Mouse (Mus musculus) midbrain, embryonic 14.5 days (tissue): Measurements from ENCODE around the gene Cox10. TPM values are rescaled to one million over a fixed set of nuclear protein-coding genes. Genes with fewer than 3 reads are reported as not detected.

Experiments
- ATAC-seq: fragments of 200-750 bp; cut with Nextera tagmentation; 2 replicates; pipeline ENCODE4 v1.8.0; 2017; ENCODE audit warnings: moderate number of reproducible peaks, moderate library complexity; ENCODE audit not compliant: low FRiP score, low TSS enrichment
- DNase-seq: peaks from one replicate; pipeline ENCODE4 v3.0.0-alpha.2; 2015
- H3K27ac ChIP-seq: fragments of 300-500 bp; sonication (generic); replicated peaks from 2 replicates; pipeline ENCODE4 v1.5.1; 2014; ENCODE audit warnings: mild to moderate bottlenecking, low read depth, low read length, moderate library complexity
- H3K27me3 ChIP-seq: fragments of 300-500 bp; sonication (generic); 2 replicates; pipeline ENCODE4 v1.6.1; 2014; ENCODE audit warnings: low read length, control low read depth, mixed read lengths; ENCODE audit not compliant: control insufficient read depth, insufficient read depth
- H3K36me3 ChIP-seq: fragments of 300-500 bp; sonication (generic); 2 replicates; pipeline ENCODE4 v1.6.1; 2014; ENCODE audit warnings: low read length, control low read depth; ENCODE audit not compliant: control insufficient read depth, insufficient read depth
- H3K4me1 ChIP-seq: fragments of 300-500 bp; sonication (generic); 2 replicates; pipeline ENCODE4 v1.6.1; 2014; ENCODE audit warnings: mild to moderate bottlenecking, antibody characterized with exemption, low read length, control low read depth; ENCODE audit not compliant: control insufficient read depth, insufficient read depth
- H3K4me2 ChIP-seq: fragments of 300-500 bp; sonication (generic); 2 replicates; pipeline ENCODE4 v1.6.1; 2014; ENCODE audit warnings: mild to moderate bottlenecking, low read length, moderate library complexity
- H3K4me3 ChIP-seq: fragments of 300-500 bp; sonication (generic); replicated peaks from 2 replicates; pipeline ENCODE4 v1.5.1; 2014; ENCODE audit warnings: low read depth, low read length
- H3K9ac ChIP-seq: fragments of 300-500 bp; sonication (generic); replicated peaks from 2 replicates; pipeline ENCODE4 v1.6.1; 2014; ENCODE audit warnings: mild to moderate bottlenecking, low read length, moderate library complexity
- H3K9me3 ChIP-seq: fragments of 300-500 bp; sonication (generic); 2 replicates; pipeline ENCODE4 v1.6.1; 2016; ENCODE audit warnings: low read length, control low read depth, mixed read lengths; ENCODE audit not compliant: control insufficient read depth
- WGBS: fragments of 180-500 bp; shearing (Covaris S2); extraction: QIAGEN DNeasy Blood & Tissue Kit; methylation state at CpG from one replicate; pipeline ENCODE4 v1.1.7; 2014; 5-methylcytosine and 5-hydroxymethylcytosine counted together
- polyA plus RNA-seq: library from polyadenylated mRNA; unstranded; fragments of >200 nt; fragmentation: Nextera tagmentation; extraction: Ambion mirVana; gene quantifications from 2 replicates; pipeline ENCODE4 v1.2.1, GENCODE M21; 2014

Gene Cox10
- polyA plus RNA-seq, 1 experiment from 2014 or later: 26.8 TPM

GRCm38 (mm10) chr11:64022403-64023047, 56.7 kb downstream of the Cox10 start:
- H3K4me2 ChIP-seq: peak overlapping the region; percentile 19; the same call in 1 of the 2 replicates
- H3K9me3 ChIP-seq: no peaks in the 10 kb centered on the region
- H3K36me3 ChIP-seq: no peaks in the 10 kb centered on the region
- DNase-seq: peak; percentile 61
- WGBS: 22% methylated on average over 9 of the region's 9 CpGs
- peak; percentile 62; the same call in 1 of the 2 replicates for ATAC-seq
- H3K27ac ChIP-seq: no peak overlapping the region; the same call in 1 of the 2 replicates
- no peak overlapping the region for H3K9ac ChIP-seq
- H3K4me3 ChIP-seq: no peak overlapping the region
- 0 out of 2 replicates have a peak, but pooled peaks cover 4% of the 10 kb centered on the region for H3K27me3 ChIP-seq
- H3K4me1 ChIP-seq: peaks cover 35% of the 10 kb centered on the region

- H3K9me3 ChIP-seq: no peaks in the 10 kb centered on the region
- no peak for ATAC-seq
Measured at GRCm38 (mm10) chr11:64019235-64019634, 60.0 kb downstream of the Cox10 start.

GRCm38 (mm10) chr11:64018165-64018564, 61.1 kb downstream of the Cox10 start:
- Histone ChIP-seq H3K27ac (no peak overlapping the region), H3K4me1 (peaks cover 18% of the 10 kb centered on the region), H3K4me3 (no peak overlapping the region), H3K9me3 (no peaks in the 10 kb centered on the region), H3K27me3 (no peaks in the 10 kb centered on the region), H3K36me3 (no peaks in the 10 kb centered on the region), H3K9ac (no peak overlapping the region), H3K4me2 (no peak overlapping the region)
- WGBS: 28% methylated on average over 5 of the region's 5 CpGs
- ATAC-seq (no peak), DNase-seq (no peak)

More at GRCm38 (mm10) chr11:64019235-64019634, 60.0 kb downstream of the Cox10 start:
- Histone ChIP-seq H3K4me2 (no peak overlapping the region), H3K4me3 (no peak overlapping the region), H3K36me3 (no peaks in the 10 kb centered on the region), H3K27me3 (no peaks in the 10 kb centered on the region), H3K9ac (no peak overlapping the region), H3K27ac (no peak overlapping the region), H3K4me1 (peaks cover 28% of the 10 kb centered on the region)
- WGBS: 95% methylated on average over 8 of the region's 8 CpGs
- no peak for DNase-seq

- Histone ChIP-seq H3K9me3 (no peaks in the 10 kb centered on the region), H3K4me3 (no peak overlapping the region), H3K9ac (no peak overlapping the region), H3K27ac (no peak overlapping the region), H3K36me3 (no peaks in the 10 kb centered on the region), H3K4me1 (peaks cover 10% of the 10 kb centered on the region), H3K27me3 (no peaks in the 10 kb centered on the region), H3K4me2 (no peak overlapping the region)
- no peak for ATAC-seq
- 60% methylated on average over 6 of the region's 6 CpGs for WGBS
- no peak for DNase-seq
Measured at GRCm38 (mm10) chr11:64015309-64015708, 64.0 kb downstream of the Cox10 start.

- H3K4me3 ChIP-seq: no peak overlapping the region
- no peak overlapping the region for H3K9ac ChIP-seq
- no peaks in the 10 kb centered on the region; the same call in 1 of the 2 replicates for H3K4me1 ChIP-seq
- H3K27me3 ChIP-seq: no peaks in the 10 kb centered on the region
- ATAC-seq (no peak), DNase-seq (no peak)
- no peak overlapping the region for H3K27ac ChIP-seq
- H3K36me3 ChIP-seq: no peaks in the 10 kb centered on the region
- no peaks in the 10 kb centered on the region for H3K9me3 ChIP-seq
- H3K4me2 ChIP-seq: no peak overlapping the region
- WGBS: 59% methylated on average over 22 of the region's 22 CpGs
Measured at GRCm38 (mm10) chr11:64010724-64011496, 68.4 kb downstream of the Cox10 start.

- no peak overlapping the region for H3K4me3 ChIP-seq
- whole genome bisulfite sequencing: 92% methylated on average over 4 of the region's 4 CpGs
- H3K27ac ChIP-seq: no peak overlapping the region
- DNase-seq (no peak), ATAC-seq (no peak)
- no peaks in the 10 kb centered on the region for H3K9me3 ChIP-seq
- no peaks in the 10 kb centered on the region for H3K27me3 ChIP-seq
- H3K9ac ChIP-seq: no peak overlapping the region
- H3K4me1 ChIP-seq: no peaks in the 10 kb centered on the region
- no peaks in the 10 kb centered on the region for H3K36me3 ChIP-seq
- no peak overlapping the region for H3K4me2 ChIP-seq
Measured at GRCm38 (mm10) chr11:64004152-64004551, 75.1 kb downstream of the Cox10 start.

- DNase-seq (no peak), ATAC-seq (no peak)
- Histone ChIP-seq H3K36me3 (no peaks in the 10 kb centered on the region), H3K9me3 (no peaks in the 10 kb centered on the region), H3K4me3 (no peak overlapping the region), H3K27me3 (no peaks in the 10 kb centered on the region), H3K27ac (no peak overlapping the region), H3K9ac (no peak overlapping the region), H3K4me1 (no peaks in the 10 kb centered on the region), H3K4me2 (no peak overlapping the region)
- whole genome bisulfite sequencing: 60% methylated on average over 3 of the region's 3 CpGs
Measured at GRCm38 (mm10) chr11:64003484-64003883, 75.8 kb downstream of the Cox10 start.

GRCm38 (mm10) chr11:64002629-64003028, 76.6 kb downstream of the Cox10 start:
- DNase-seq (no peak), ATAC-seq (no peak)
- Histone ChIP-seq H3K27ac (no peak overlapping the region), H3K9me3 (no peaks in the 10 kb centered on the region), H3K4me2 (no peak overlapping the region), H3K4me1 (no peaks in the 10 kb centered on the region), H3K4me3 (no peak overlapping the region), H3K36me3 (no peaks in the 10 kb centered on the region), H3K9ac (no peak overlapping the region), H3K27me3 (no peaks in the 10 kb centered on the region)
- WGBS: 97% methylated on average over 2 of the region's 2 CpGs

GRCm38 (mm10) chr11:64001111-64001510, 78.2 kb downstream of the Cox10 start:
- ATAC-seq: no peak
- no peak overlapping the region for H3K9ac ChIP-seq
- 76% methylated on average over 2 of the region's 2 CpGs for WGBS

More at GRCm38 (mm10) chr11:64001111-64001510, 78.2 kb downstream of the Cox10 start:
- no peak overlapping the region for H3K4me2 ChIP-seq
- H3K4me1 ChIP-seq: no peaks in the 10 kb centered on the region
- no peak for DNase-seq
- no peaks in the 10 kb centered on the region for H3K27me3 ChIP-seq
- H3K36me3 ChIP-seq: no peaks in the 10 kb centered on the region
- no peak overlapping the region for H3K27ac ChIP-seq
- H3K9me3 ChIP-seq: no peaks in the 10 kb centered on the region
- H3K4me3 ChIP-seq: no peak overlapping the region
